Mouse (Mus musculus) liver, embryonic 13.5 days (tissue): ENCODE data around the gene Prom1. TPM values are rescaled to one million over a fixed set of nuclear protein-coding genes. Genes with fewer than 3 reads are reported as not detected.
"Not testable (repeated sequence)": the region's sequence is repeated elsewhere in the genome, so short reads cannot be mapped to it uniquely, and the experiment has no call there.

Experiments
- ATAC-seq: fragments of 200-750 bp; cut with Nextera tagmentation; 2 replicates; pipeline ENCODE4 v1.8.0; 2017; ENCODE audit warnings: low read depth, mild to moderate bottlenecking, moderate number of reproducible peaks, moderate library complexity
- DNase-seq: peaks from one replicate; pipeline ENCODE4 v3.0.0; 2022
- H3K27ac ChIP-seq: fragments of 300-500 bp; sonication (generic); 2 replicates; pipeline ENCODE4 v1.5.1; 2015; ENCODE audit warnings: moderate library complexity, mild to moderate bottlenecking, inconsistent platforms
- H3K27me3 ChIP-seq: fragments of 300-500 bp; sonication (generic); 2 replicates; pipeline ENCODE4 v1.6.1; 2015; ENCODE audit warnings: mild to moderate bottlenecking, inconsistent platforms
- H3K36me3 ChIP-seq: fragments of 300-500 bp; sonication (generic); 2 replicates; pipeline ENCODE4 v1.6.1; 2015; ENCODE audit warnings: mild to moderate bottlenecking, inconsistent platforms
- H3K4me1 ChIP-seq: fragments of 300-500 bp; sonication (generic); replicated peaks from 2 replicates; pipeline ENCODE4 v1.6.1; 2015; ENCODE audit warnings: inconsistent platforms
- H3K4me2 ChIP-seq: fragments of 300-500 bp; sonication (generic); 2 replicates; pipeline ENCODE4 v1.6.1; 2015; ENCODE audit warnings: inconsistent platforms, mild to moderate bottlenecking, moderate library complexity
- H3K4me3 ChIP-seq: fragments of 300-500 bp; sonication (generic); replicated peaks from 2 replicates; pipeline ENCODE4 v1.5.1; 2015; ENCODE audit warnings: mild to moderate bottlenecking, inconsistent platforms
- H3K9ac ChIP-seq: fragments of 300-500 bp; sonication (generic); 2 replicates; pipeline ENCODE4 v1.6.1; 2015; ENCODE audit warnings: mild to moderate bottlenecking, inconsistent platforms
- H3K9me3 ChIP-seq: fragments of 300-500 bp; sonication (generic); replicated peaks from 2 replicates; pipeline ENCODE4 v1.6.1; 2016; ENCODE audit warnings: inconsistent platforms
- WGBS: fragments of 180-500 bp; shearing (Covaris S2); methylation state at CpG from one replicate; pipeline ENCODE4 v1.1.7; 2015; ENCODE audit not compliant: insufficient replicate concordance; 5-methylcytosine and 5-hydroxymethylcytosine counted together
- polyA plus RNA-seq: library from polyadenylated mRNA; unstranded; fragments of >200 nt; fragmentation: Nextera tagmentation; extraction: Ambion mirVana; gene quantifications from 2 replicates; pipeline ENCODE4 v1.2.1, GENCODE M21; 2015

Gene Prom1
- polyA plus RNA-seq: 10.3 and 12.0 TPM in 2 replicates

- H3K27ac ChIP-seq: no peak within 1 kb of the TSS
- H3K4me1 ChIP-seq: no peaks in the 10 kb centered on the region; the same call in 1 of the 2 replicates
- 2% methylated on average over 44 of the region's 44 CpGs for WGBS
- DNase-seq: no peak
- peak within 1 kb of the TSS; percentile 43; the same call in 1 of the 2 replicates for H3K9ac ChIP-seq
- H3K27me3 ChIP-seq: peaks cover 54% of the 10 kb centered on the region
- peak; percentile 60 for ATAC-seq
- peak within 1 kb of the TSS; percentile 64 for H3K4me2 ChIP-seq
- no peaks in the 10 kb centered on the region for H3K9me3 ChIP-seq
- no peaks in the 10 kb centered on the region for H3K36me3 ChIP-seq
- H3K4me3 ChIP-seq: peak within 1 kb of the TSS; percentile 57
Observed at GRCm38 (mm10) chr5:44101231-44102110, at the start of gene Prom1. Gene Prom1 (minus strand): TSS chr5:44102032.

- Histone ChIP-seq H3K36me3 (no peaks in the 10 kb centered on the region), H3K27ac (no peak overlapping the region), H3K4me1 (peaks cover 3% of the 10 kb centered on the region; the same call in 1 of the 2 replicates), H3K4me3 (no peak overlapping the region), H3K4me2 (no peak overlapping the region), H3K9ac (no peak overlapping the region), H3K9me3 (peaks cover 3% of the 10 kb centered on the region; the same call in 1 of the 2 replicates), H3K27me3 (no peaks in the 10 kb centered on the region; the same call in 1 of the 2 replicates)
- DNase-seq: no peak
- WGBS: 69% methylated on average over 3 of the region's 3 CpGs
- ATAC-seq: no peak
Observed at GRCm38 (mm10) chr5:44147732-44148131, 45.9 kb upstream of the Prom1 start.

- Histone ChIP-seq H3K4me2 (no peak overlapping the region), H3K27me3 (no peaks in the 10 kb centered on the region; the same call in 1 of the 2 replicates), H3K4me3 (no peak overlapping the region), H3K27ac (no peak overlapping the region), H3K36me3 (no peaks in the 10 kb centered on the region), H3K4me1 (peaks cover under 1% of the 10 kb centered on the region; the same call in 1 of the 2 replicates), H3K9ac (no peak overlapping the region), H3K9me3 (peaks cover 3% of the 10 kb centered on the region; the same call in 1 of the 2 replicates)
- DNase-seq (no peak), ATAC-seq (no peak)
- WGBS: 59% methylated on average over 6 of the region's 6 CpGs
Observed at GRCm38 (mm10) chr5:44146437-44147332, 44.9 kb upstream of the Prom1 start.

GRCm38 (mm10) chr5:44143467-44144235 is 41.8 kb upstream of the Prom1 start:
- ATAC-seq: no peak
- Histone ChIP-seq H3K4me1 (no peaks in the 10 kb centered on the region; the same call in 1 of the 2 replicates), H3K4me2 (no peak overlapping the region), H3K9me3 (no peaks in the 10 kb centered on the region), H3K36me3 (no peaks in the 10 kb centered on the region), H3K9ac (no peak overlapping the region), H3K4me3 (no peak overlapping the region), H3K27ac (no peak overlapping the region), H3K27me3 (no peaks in the 10 kb centered on the region; the same call in 1 of the 2 replicates)
- WGBS: 45% methylated on average over 8 of the region's 8 CpGs
- no peak for DNase-seq

- no peaks in the 10 kb centered on the region for H3K9me3 ChIP-seq
- no peak overlapping the region for H3K4me2 ChIP-seq
- H3K9ac ChIP-seq: no peak overlapping the region
- no peak for ATAC-seq
- no peak overlapping the region for H3K27ac ChIP-seq
- H3K36me3 ChIP-seq: no peaks in the 10 kb centered on the region
- no peak overlapping the region for H3K4me3 ChIP-seq
- WGBS: 36% methylated on average over 4 of the region's 4 CpGs
- H3K4me1 ChIP-seq: no peaks in the 10 kb centered on the region
- DNase-seq: no peak
- H3K27me3 ChIP-seq: no peaks in the 10 kb centered on the region
Observed at GRCm38 (mm10) chr5:44127487-44127886, 25.7 kb upstream of the Prom1 start.

- ATAC-seq, H3K9ac ChIP-seq, H3K36me3 ChIP-seq, H3K4me3 ChIP-seq, H3K27ac ChIP-seq, H3K4me2 ChIP-seq, DNase-seq, H3K9me3 ChIP-seq, H3K4me1 ChIP-seq, H3K27me3 ChIP-seq: not testable (repeated sequence)
- 81% methylated on average over 8 of the region's 8 CpGs for WGBS
Observed at GRCm38 (mm10) chr5:44126574-44126973, 24.7 kb upstream of the Prom1 start.

GRCm38 (mm10) chr5:44121390-44121789 is 19.6 kb upstream of the Prom1 start:
- Histone ChIP-seq H3K9ac (no peak overlapping the region), H3K9me3 (no peaks in the 10 kb centered on the region), H3K27ac (no peak overlapping the region), H3K4me1 (no peaks in the 10 kb centered on the region), H3K27me3 (no peaks in the 10 kb centered on the region), H3K36me3 (no peaks in the 10 kb centered on the region), H3K4me3 (no peak overlapping the region), H3K4me2 (no peak overlapping the region)
- WGBS: 71% methylated on average over 2 of the region's 2 CpGs
- ATAC-seq: no peak
- DNase-seq: no peak

GRCm38 (mm10) chr5:44113138-44113537 is 11.3 kb upstream of the Prom1 start:
- no peak overlapping the region for H3K4me2 ChIP-seq
- no peak for ATAC-seq
- H3K36me3 ChIP-seq: no peaks in the 10 kb centered on the region
- H3K27ac ChIP-seq: no peak overlapping the region
- DNase-seq: no peak
- no peak overlapping the region for H3K9ac ChIP-seq
- no peak overlapping the region for H3K4me3 ChIP-seq
- WGBS: 57% methylated on average over 2 of the region's 2 CpGs
- H3K4me1 ChIP-seq: no peaks in the 10 kb centered on the region
- H3K27me3 ChIP-seq: no peaks in the 10 kb centered on the region
- H3K9me3 ChIP-seq: no peaks in the 10 kb centered on the region

- ATAC-seq (no peak), DNase-seq (no peak)
- H3K36me3 ChIP-seq: no peaks in the 10 kb centered on the region
- no peak overlapping the region for H3K27ac ChIP-seq
- no peak overlapping the region for H3K9ac ChIP-seq
- no peaks in the 10 kb centered on the region for H3K4me1 ChIP-seq
- no peaks in the 10 kb centered on the region for H3K9me3 ChIP-seq
- H3K4me2 ChIP-seq: no peak overlapping the region
- 51% methylated on average over 2 of the region's 2 CpGs for WGBS
- no peak overlapping the region for H3K4me3 ChIP-seq
- H3K27me3 ChIP-seq: no peaks in the 10 kb centered on the region
Observed at GRCm38 (mm10) chr5:44109121-44109520, 7.3 kb upstream of the Prom1 start.

GRCm38 (mm10) chr5:44108125-44108524 is 6.3 kb upstream of the Prom1 start:
- no peak overlapping the region for H3K4me2 ChIP-seq
- no peak overlapping the region for H3K4me3 ChIP-seq
- DNase-seq: no peak
- no peaks in the 10 kb centered on the region for H3K4me1 ChIP-seq
- H3K27ac ChIP-seq: no peak overlapping the region
- H3K27me3 ChIP-seq: peaks cover 4% of the 10 kb centered on the region
- no peaks in the 10 kb centered on the region for H3K9me3 ChIP-seq
- WGBS: 55% methylated on average over 4 of the region's 4 CpGs
- H3K9ac ChIP-seq: no peak overlapping the region
- no peaks in the 10 kb centered on the region for H3K36me3 ChIP-seq
- no peak for ATAC-seq
